Comparison of ENCODE assay signal across 26 mouse cellular contexts in the genomic region with DNA sequence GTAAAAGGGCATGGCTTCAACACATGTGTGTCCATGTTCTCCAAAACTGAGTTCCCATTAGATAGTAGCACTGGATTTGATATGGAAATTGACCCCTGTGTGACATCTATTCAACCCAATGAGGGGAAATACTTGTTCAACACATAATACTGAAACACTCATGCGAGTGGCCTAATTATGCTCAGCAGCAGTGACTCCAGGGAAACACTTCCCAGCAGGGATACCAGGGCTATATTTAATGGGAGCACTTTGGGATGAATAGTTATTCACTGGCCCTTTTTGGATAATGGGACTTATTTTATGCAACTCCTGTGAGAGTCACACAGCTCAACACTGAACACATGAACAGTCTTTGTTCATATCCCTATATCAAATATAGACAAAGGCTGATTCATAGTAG.
"Had no signal": no experiment of that assay in that cellular context is flagged by ENCODE, and none has a peak within 500 bp of the region (broad histone marks: within the 10 kb centered on the region; RNA-seq: fewer than 3 reads in every experiment).

No protein-coding gene starts in this region.

- H3K27me3 ChIP-seq: heart, embryonic 13.5 days; heart, embryonic 15.5 days; hindbrain, embryonic 12.5 days; kidney, embryonic 15.5 days; limb, embryonic 13.5 days; limb, embryonic 15.5 days; liver, embryonic 13.5 days; liver, embryonic 15.5 days had no signal

- DNase-seq: gastrocnemius, postnatal 14 days; gastrocnemius, postnatal 36 days; heart, adult 11 months; heart, adult 2 months; heart, postnatal 14 days; heart, postnatal 36 days; kidney, adult 11 months; kidney, adult 2 months; kidney, adult 9 months; kidney, postnatal 14 days; kidney, postnatal 36 days; layer of hippocampus, postnatal 36 days; left cerebral cortex, postnatal 4 days; liver, embryonic 13.5 days had no signal

- ATAC-seq: hindbrain, embryonic 16.5 days; intestine, embryonic 16.5 days had no signal

- H3K9me3 ChIP-seq: heart, embryonic 13.5 days; heart, embryonic 15.5 days; hindbrain, embryonic 12.5 days; kidney, embryonic 15.5 days; limb, embryonic 13.5 days; limb, embryonic 15.5 days; liver, embryonic 13.5 days; liver, embryonic 15.5 days had no signal

- H3K36me3 ChIP-seq: heart, embryonic 13.5 days; heart, embryonic 15.5 days; hindbrain, embryonic 12.5 days; kidney, embryonic 15.5 days; limb, embryonic 13.5 days; limb, embryonic 15.5 days; liver, embryonic 13.5 days; liver, embryonic 15.5 days had no signal

- H3K4me3 ChIP-seq: heart, adult 2 months; heart, embryonic 13.5 days; heart, embryonic 15.5 days; hindbrain, embryonic 12.5 days; kidney, embryonic 15.5 days; limb, embryonic 13.5 days; limb, embryonic 15.5 days; liver, embryonic 13.5 days; liver, embryonic 15.5 days had no signal

- H3K27ac ChIP-seq: heart, adult 2 months; heart, embryonic 13.5 days; heart, embryonic 15.5 days; hindbrain, embryonic 12.5 days; hindbrain, embryonic 14.5 days; kidney, embryonic 15.5 days; kidney, postnatal 0 days; limb, embryonic 13.5 days; limb, embryonic 15.5 days; liver, embryonic 13.5 days; liver, embryonic 15.5 days had no signal

- H3K9ac ChIP-seq: heart, embryonic 13.5 days; heart, embryonic 15.5 days; hindbrain, embryonic 12.5 days; hindbrain, embryonic 14.5 days; kidney, embryonic 15.5 days; limb, embryonic 13.5 days; limb, embryonic 15.5 days; liver, embryonic 13.5 days; liver, embryonic 15.5 days had no signal

- H3K4me1 ChIP-seq: hindbrain, embryonic 12.5 days; kidney, embryonic 15.5 days; limb, embryonic 13.5 days; limb, embryonic 15.5 days; liver, embryonic 13.5 days; liver, embryonic 15.5 days had no signal

- H3K4me2 ChIP-seq: heart, embryonic 11.5 days; heart, embryonic 13.5 days; heart, embryonic 15.5 days; hindbrain, embryonic 12.5 days; hindbrain, embryonic 14.5 days; kidney, embryonic 15.5 days; limb, embryonic 13.5 days; limb, embryonic 15.5 days; liver, embryonic 13.5 days; liver, embryonic 15.5 days had no signal
